Mouse (Mus musculus): ENCODE data around the gene Cldn10. TPM values are rescaled to one million over a fixed set of nuclear protein-coding genes. Genes with fewer than 3 reads are reported as not detected.
"Not testable (repeated sequence)": the region's sequence is repeated elsewhere in the genome, so short reads cannot be mapped to it uniquely, and the experiment has no call there.

Cldn10 gene
- total RNA-seq (2017), result not detected in 2 replicates

DNA sequence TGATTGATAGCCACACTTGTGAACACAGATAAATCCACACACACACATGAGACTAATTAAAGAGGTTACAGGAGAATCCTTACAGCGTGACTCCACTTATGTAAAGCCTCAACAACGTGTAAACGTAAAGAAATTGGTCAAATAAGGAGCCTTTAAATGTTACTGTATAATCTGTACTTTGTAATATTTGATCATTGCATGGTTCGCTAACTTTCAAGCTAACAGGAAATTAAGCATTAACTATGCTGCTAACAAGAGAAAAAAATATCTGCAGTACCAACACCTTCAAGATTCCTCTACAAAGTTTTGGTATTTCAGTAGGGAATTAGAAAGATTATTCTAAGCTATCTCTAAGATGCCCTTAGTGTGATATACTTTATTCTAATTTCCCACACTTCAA, at the start of gene Cldn10:
Gene Cldn10 (plus strand): TSS at position 288 of the 400 bp plus-strand sequence.
- no peak for ATAC-seq (replicated peaks in 1 of 2; ENCODE audit: insufficient read depth in 1 of 2, low FRiP score in 2 of 2, low TSS enrichment in 1 of 2, low read depth in 1 of 2, poor library complexity in 2 of 2, severe bottlenecking in 2 of 2)

DNA sequence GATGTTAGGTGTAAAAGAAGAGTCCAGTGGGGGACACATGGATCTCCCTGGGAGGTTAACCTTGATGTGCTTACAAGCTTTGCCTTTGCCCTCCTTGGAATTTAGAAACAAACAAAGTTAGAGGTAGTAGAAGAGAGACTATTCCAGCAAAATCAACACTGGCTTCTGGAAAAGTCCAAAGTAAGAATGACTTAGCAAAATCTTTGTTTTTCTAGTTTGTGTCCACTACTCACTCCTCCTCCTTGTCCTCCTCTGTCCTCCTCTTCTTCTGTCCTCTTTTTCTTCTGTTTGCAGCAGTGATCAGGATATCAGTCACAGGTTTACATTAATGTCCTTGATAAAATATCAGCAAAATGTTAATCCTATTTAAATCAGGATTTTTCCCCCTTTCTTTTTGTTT, 45.9 kb upstream of the Cldn10 start:
- no peak for ATAC-seq (replicated peaks in 1 of 2; ENCODE audit: insufficient read depth in 1 of 2, low FRiP score in 2 of 2, low TSS enrichment in 1 of 2, low read depth in 1 of 2, poor library complexity in 2 of 2, severe bottlenecking in 2 of 2)

DNA sequence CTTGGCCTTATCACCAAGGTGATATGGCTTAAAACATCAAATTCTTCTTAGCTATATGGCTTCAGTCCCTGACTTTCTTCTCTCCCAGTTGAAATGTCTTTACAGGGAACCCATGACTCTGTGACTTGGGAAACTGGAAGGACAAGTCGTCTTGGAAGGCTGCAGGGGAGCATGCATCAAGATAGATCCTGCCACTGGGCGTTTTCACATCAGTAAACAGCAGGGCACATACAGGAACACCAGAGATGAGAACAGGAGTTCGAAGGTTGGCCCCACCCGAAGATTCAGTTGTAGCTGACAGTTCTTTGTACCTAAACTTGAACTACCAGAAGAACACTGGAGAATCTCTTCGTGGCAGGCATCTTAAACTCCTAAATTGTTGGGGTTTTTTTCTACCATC, 44.8 kb upstream of the Cldn10 start:
- no peak for ATAC-seq (replicated peaks in 1 of 2; ENCODE audit: insufficient read depth in 1 of 2, low FRiP score in 2 of 2, low TSS enrichment in 1 of 2, low read depth in 1 of 2, poor library complexity in 2 of 2, severe bottlenecking in 2 of 2)

DNA sequence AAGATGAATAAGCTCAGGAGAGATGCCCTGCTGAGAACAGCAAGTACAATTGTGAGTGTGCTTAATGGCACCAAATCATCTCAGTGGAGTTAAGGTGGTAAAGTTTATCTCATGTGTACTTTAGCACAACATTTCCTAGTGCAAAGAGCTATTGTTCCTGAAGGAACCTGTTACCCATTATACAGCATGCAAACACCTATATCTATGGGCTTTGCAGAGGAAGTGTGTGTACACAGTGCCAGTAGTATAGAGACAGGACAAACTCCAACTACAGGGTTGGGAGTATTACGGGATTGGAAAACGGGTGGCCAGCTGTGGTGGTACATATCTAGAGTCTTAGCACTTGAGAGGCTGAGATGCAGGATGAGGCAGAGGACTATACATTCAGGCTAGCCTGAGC, 38.6 kb upstream of the Cldn10 start:
- ATAC-seq (replicated peaks in 1 of 2; ENCODE audit: insufficient read depth in 1 of 2, low FRiP score in 2 of 2, low TSS enrichment in 1 of 2, low read depth in 1 of 2, poor library complexity in 2 of 2, severe bottlenecking in 2 of 2), result no peak

DNA sequence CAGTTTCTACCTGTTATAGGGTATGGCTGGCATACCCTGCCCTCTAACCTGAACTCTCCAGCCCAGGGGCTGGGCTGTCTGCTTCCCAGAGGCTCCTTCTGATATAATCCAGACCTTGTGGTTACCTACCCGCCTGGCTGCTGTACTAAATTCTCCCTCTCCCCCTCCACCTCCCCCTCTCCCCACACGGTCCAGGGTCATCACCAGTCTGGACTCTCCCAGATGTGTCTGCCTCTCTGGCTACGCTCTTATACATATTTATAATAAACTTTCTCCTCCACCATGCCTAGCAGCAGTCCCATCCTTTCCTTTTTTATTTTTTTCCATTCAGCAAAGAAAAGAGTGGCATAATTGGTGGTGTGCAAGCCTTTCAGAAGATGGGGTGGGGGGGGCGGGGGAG, 38.0 kb upstream of the Cldn10 start:
- ATAC-seq (replicated peaks in 1 of 2; ENCODE audit: insufficient read depth in 1 of 2, low FRiP score in 2 of 2, low TSS enrichment in 1 of 2, low read depth in 1 of 2, poor library complexity in 2 of 2, severe bottlenecking in 2 of 2), result no peak

DNA sequence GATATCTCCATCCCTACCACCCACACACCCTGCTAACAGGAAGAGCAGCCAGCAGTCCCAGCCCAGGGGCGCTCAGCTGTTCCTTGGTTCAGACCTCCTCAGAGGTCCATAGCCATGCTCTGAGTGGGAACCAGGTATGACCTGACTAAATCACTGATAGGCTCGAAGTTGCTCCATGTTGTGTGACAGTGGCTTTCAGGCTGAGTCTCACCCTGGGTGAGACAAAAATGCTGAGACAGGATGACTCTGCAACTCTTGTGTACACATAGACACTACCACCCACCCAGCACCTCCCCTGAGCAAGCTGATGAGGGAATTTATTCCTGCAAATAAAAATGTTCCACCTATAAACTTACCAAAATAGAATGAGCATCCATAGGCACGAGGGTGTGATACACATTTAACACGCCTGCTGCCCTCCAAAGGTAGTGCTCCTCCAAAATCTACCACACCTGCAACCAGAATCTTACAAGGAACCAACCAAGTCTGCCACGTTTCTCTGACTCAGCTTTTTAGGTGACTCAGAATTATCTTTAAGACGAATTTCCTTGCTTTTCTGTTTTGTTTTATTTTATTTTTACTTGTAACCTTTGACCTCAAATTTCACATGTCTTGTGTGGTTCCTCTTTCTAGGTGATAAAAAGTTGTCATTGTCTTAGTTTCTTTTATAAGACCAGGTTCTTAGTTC, 37.1 kb upstream of the Cldn10 start:
- no peak for ATAC-seq (replicated peaks in 1 of 2; ENCODE audit: insufficient read depth in 1 of 2, low FRiP score in 2 of 2, low TSS enrichment in 1 of 2, low read depth in 1 of 2, poor library complexity in 2 of 2, severe bottlenecking in 2 of 2)

DNA sequence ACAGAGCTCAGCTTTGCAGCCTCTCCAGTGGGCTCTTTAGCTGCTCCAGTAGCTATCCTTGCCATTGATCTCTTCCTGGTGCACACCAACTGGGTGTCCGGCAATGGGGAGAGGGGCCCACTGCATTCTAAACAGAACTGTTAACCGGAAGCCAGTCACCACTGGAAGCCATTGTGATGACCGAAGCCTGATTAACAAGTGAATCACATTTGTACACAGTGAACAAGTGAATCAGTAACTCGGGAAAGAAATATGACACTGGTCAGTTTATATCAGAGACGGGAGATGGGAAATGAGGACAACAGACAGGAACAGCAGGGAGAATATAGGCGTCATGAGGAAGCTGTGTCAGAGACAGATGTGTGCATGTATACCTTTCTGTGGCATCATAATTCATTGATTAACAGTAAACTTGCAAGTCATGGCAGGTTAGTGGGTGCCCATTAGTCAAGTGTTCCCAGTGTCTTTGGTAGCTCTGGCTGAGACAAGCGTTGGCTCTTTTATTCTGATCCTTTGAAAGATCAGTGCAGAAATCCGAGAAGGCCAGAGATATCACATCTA, 36.4 kb upstream of the Cldn10 start:
- no peak for ATAC-seq (replicated peaks in 1 of 2; ENCODE audit: insufficient read depth in 1 of 2, low FRiP score in 2 of 2, low TSS enrichment in 1 of 2, low read depth in 1 of 2, poor library complexity in 2 of 2, severe bottlenecking in 2 of 2)

DNA sequence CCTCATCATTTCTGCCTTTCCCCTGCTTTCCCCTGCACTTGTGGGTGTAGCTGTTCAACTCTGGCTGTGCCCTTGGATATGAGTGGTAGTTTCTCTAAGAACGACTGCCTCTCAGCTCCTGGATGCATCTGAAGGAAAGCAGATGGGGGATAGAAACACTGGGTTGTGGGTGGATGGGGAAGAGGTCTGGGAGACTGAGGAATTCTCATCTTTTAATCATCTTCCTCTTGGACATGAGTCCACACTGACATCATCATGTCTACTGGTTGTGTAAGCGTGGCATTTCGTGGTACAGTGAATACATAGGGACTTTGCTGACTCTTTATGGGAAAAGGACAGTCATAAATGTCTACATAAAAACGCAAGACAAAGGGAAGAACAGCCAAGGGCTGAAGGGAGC, 31.7 kb upstream of the Cldn10 start:
- no peak for ATAC-seq (replicated peaks in 1 of 2; ENCODE audit: insufficient read depth in 1 of 2, low FRiP score in 2 of 2, low TSS enrichment in 1 of 2, low read depth in 1 of 2, poor library complexity in 2 of 2, severe bottlenecking in 2 of 2)

DNA sequence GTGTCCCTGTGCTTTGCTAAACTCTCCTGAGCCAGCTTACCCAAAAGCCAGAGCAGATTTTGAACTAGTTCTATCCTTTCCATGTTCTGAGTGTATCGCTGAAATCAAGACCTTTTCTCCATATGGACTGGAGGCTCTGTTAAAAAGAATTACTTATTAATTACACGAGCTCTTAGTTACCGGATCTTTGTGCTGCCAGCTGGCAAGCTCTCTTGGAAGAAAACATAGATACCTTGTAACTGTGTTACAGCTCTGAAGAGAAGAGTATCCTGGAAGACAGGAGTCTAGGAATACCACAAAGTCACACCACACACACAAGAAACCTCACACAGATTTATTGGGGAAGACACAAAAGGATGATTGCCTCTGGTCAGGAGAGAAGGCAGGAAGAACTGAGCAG, 31.1 kb upstream of the Cldn10 start:
- ATAC-seq (replicated peaks in 1 of 2; ENCODE audit: insufficient read depth in 1 of 2, low FRiP score in 2 of 2, low TSS enrichment in 1 of 2, low read depth in 1 of 2, poor library complexity in 2 of 2, severe bottlenecking in 2 of 2), result no peak

DNA sequence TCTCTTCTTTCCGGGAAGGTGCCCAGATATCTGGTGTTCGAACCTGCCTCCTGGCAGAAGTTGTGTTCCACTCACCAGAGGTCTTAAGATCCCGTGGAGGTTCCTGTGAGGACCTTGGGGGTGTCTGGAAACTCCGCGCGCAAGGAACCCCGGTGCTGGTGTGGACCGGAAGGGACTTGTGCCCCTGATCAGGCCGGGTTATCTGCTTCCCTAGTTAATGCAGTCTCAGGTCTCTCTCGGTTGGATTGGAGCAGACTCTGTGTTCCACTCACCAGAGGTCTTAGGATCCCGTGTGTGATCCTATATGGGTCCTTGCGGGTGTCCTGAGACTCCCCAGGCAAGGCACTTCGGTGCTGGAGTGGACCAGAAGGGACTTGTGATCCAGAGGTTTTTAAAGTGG, 24.3 kb upstream of the Cldn10 start:
- not testable (repeated sequence) for ATAC-seq (replicated peaks in 1 of 2; ENCODE audit: insufficient read depth in 1 of 2, low FRiP score in 2 of 2, low TSS enrichment in 1 of 2, low read depth in 1 of 2, poor library complexity in 2 of 2, severe bottlenecking in 2 of 2)

DNA sequence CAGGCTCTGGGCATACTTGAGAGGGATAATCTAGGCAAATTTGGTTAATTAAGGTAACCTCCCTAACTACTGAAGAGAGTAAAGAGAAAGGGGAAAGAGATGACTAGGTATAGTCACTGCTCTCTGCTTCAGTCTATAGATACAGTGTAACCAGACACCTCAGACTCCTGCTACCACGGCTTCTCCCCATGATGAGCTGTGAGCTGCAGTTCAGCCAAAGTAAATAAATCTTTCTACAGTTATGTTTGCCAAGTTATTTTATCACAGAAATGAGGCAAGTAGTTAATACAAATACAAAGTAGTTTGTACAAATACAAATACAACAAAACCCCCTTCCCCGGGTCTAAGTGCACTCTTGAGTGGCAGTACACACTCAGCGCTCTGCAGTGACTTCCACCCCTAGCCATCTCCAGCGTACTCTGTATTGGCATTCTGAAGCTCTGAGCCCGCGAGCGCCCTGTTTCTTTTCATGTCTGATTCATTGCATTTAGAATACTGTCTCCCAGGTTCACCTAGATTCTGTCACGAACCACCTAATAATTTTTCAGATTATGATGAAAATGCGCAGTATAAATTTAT, 23.7 kb upstream of the Cldn10 start:
- no peak for ATAC-seq (replicated peaks in 1 of 2; ENCODE audit: insufficient read depth in 1 of 2, low FRiP score in 2 of 2, low TSS enrichment in 1 of 2, low read depth in 1 of 2, poor library complexity in 2 of 2, severe bottlenecking in 2 of 2)

DNA sequence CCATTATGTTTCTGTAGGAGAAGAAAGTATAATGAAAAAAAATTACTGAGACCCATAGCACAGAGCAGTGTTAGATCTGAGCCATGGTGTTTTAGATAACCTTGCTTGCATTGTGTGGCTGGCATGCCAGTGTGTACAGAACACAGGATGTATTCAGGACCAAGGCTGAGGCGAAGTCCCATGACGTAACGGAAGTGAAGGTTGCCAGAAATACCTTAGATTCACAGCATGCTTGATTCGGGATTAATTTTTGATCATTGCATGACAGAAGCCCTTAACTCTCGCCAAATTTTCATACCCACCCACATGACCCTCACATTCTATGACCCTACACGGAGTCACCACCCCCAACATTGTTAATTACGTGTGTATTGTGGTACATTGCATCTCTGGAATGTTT, 22.4 kb upstream of the Cldn10 start:
- ATAC-seq (replicated peaks in 1 of 2; ENCODE audit: insufficient read depth in 1 of 2, low FRiP score in 2 of 2, low TSS enrichment in 1 of 2, low read depth in 1 of 2, poor library complexity in 2 of 2, severe bottlenecking in 2 of 2), result no peak

DNA sequence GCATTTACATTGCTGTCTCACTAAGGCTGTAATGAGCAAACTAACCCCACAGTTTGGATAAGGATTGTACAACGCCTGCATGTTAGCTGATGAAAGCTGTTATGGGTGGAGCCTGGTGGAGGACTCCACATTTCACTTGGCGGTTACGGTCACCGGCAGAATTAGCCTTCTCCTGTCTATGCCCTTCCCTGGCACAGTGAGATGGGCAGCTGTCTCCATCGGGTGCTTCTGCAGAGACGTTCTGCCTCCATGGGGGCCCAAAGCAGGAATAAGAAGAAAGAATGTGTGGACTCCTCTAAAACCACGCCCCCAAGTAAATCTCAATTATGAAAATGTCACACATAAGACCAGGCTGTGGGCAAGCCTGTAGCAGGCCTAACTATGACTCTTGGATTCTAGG, 21.8 kb upstream of the Cldn10 start:
- no peak for ATAC-seq (replicated peaks in 1 of 2; ENCODE audit: insufficient read depth in 1 of 2, low FRiP score in 2 of 2, low TSS enrichment in 1 of 2, low read depth in 1 of 2, poor library complexity in 2 of 2, severe bottlenecking in 2 of 2)

DNA sequence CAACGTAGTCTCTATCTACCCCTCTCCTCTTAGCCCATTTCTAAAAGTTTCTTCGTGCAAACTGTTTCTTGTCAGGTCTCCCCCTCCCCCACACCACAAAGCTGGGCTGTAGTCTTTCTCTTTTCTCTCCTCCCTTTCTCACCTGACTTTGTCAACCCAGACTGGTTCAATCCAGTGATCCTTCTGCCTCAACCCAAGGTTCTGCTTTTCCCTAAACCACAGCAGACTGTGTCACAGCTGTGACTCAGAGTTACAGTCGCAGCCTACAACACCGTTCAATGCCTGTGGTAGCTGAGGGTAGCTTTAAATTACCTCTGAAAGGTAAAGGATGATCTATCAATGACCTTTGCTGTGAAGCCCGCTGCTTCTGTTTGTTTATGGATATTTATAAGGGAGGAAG, 21.3 kb upstream of the Cldn10 start:
- ATAC-seq (replicated peaks in 1 of 2; ENCODE audit: insufficient read depth in 1 of 2, low FRiP score in 2 of 2, low TSS enrichment in 1 of 2, low read depth in 1 of 2, poor library complexity in 2 of 2, severe bottlenecking in 2 of 2), result no peak

DNA sequence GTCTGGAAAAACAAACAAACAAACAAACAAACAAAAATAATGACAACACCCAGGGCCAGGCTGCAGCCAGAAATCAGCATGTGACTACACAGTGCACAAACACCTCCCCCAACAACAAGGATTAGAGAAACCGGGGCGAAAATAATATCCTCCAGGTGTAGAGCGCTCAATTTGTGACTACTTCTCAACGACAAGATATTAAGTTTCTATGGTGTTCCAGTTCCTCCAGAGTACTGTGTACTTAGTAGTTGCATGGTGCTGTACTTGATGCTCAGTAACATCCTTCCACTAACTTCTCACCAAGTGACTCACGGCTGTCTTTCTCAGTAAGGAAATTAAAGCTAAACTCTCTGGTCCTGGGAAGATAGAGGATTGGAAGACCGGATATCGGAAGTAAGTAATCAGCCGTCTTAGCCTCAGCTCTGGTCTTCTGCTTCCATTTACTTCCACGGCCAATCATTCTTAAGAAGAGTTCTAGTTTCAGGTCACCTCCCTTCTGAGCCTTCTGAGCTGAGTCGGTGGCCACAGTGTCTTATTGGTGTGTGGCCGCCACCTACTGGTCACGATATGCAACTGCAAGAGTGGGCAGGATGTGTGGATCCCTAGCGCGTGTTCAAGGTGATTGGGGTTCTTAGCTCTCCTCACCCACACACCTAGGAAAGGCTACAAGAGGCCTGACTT, 19.9 kb upstream of the Cldn10 start:
- peak; percentile 94 to 97 for ATAC-seq (replicated peaks in 1 of 2; ENCODE audit: insufficient read depth in 1 of 2, low FRiP score in 2 of 2, low TSS enrichment in 1 of 2, low read depth in 1 of 2, poor library complexity in 2 of 2, severe bottlenecking in 2 of 2)

DNA sequence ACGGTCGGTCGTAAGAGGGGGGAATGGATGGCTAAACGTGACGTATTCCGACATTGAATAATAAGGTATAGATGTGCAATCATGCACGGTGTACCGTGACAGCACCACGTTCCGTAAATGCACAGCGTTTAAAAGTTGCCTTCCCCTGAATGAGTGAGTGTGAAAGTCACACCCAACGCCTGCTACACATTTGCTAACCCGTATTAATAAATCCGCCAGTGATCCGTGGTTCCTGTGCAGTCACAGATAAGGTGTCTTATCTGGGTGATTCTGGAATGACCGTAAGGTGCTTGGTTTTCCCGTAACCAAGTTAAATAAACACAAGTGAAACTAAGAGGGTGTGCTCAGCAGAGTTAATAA, 19.4 kb upstream of the Cldn10 start:
- peak in 1 of 2 experiments; percentile 5; a peak in 1 of 4 replicates for ATAC-seq (replicated peaks in 1 of 2; ENCODE audit: insufficient read depth in 1 of 2, low FRiP score in 2 of 2, low TSS enrichment in 1 of 2, low read depth in 1 of 2, poor library complexity in 2 of 2, severe bottlenecking in 2 of 2)

DNA sequence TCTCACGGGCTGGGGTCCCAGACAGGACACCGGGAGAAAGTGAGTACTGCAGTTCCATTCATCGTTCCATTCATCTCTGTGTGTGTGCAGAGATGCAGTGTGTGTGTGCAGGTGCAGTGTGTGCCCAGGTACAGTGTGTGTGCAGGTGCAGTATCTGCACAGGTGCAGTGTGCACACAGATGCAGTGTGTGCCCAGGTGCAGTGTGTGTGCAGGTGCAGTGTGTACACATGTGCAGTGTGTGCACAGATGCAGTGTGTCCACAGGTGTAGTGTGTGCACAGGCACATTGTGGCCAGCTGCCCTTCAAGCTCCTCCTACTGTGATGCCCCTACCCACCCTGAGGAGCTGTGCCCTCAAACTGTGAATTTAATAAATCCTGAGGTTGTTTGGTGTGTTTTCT, 14.0 kb upstream of the Cldn10 start:
- no peak for ATAC-seq (replicated peaks in 1 of 2; ENCODE audit: insufficient read depth in 1 of 2, low FRiP score in 2 of 2, low TSS enrichment in 1 of 2, low read depth in 1 of 2, poor library complexity in 2 of 2, severe bottlenecking in 2 of 2)

All from hematopoietic stem cell, adult 5-6 weeks (primary cell).